ENCODE assay signal across 10 mouse cellular contexts in the genomic region with DNA sequence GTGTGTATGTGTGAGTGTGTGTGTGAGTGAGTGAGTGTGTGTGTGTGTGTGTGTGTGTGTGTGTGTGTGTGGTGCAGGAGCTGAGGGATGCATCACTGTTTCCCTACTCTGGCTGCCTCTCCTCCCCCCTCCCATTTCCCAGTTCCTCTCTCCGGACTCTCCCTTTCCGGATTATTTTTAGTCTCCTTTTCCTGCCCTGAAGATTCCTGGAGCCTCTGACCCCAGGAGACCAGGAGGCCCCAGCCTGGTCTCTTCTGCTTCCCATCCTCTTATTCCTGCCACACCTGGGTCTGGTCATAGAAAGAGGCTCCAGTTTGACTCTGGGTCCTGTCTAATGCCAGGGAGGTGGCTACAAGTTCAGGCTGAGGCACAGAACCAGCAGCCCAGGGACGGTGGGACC. TPM values are rescaled to one million over a fixed set of nuclear protein-coding genes. Genes with fewer than 3 reads are reported as not detected.
DNase-seq lines count a peak whose midpoint lies in the region; ATAC-seq lines count a peak whose summit lies in the region.
"Had no signal": no experiment of that assay in that cellular context is flagged by ENCODE, and none has a peak within 500 bp of the region (broad histone marks: within the 10 kb centered on the region; RNA-seq: fewer than 3 reads in every experiment).

No protein-coding gene starts in this region.

- peaks cover 61% of the 10 kb centered on the region for H3K27me3 ChIP-seq in neural tube, embryonic 13.5 days
- peaks cover 31% of the 10 kb centered on the region for H3K27me3 ChIP-seq in hindbrain, embryonic 11.5 days (ENCODE audit: control insufficient read depth, insufficient read depth, low read length)
- peaks cover 21% of the 10 kb centered on the region for H3K27me3 ChIP-seq in stomach, embryonic 16.5 days (ENCODE audit: control insufficient read depth, insufficient read depth, low read length)

- 0 out of 2 replicates have a peak overlapping the region, but pooled peaks have one; percentile 9 for H3K27ac ChIP-seq in neural tube, embryonic 13.5 days (replicated peaks)
- no peak overlapping the region for H3K27ac ChIP-seq in hindbrain, embryonic 11.5 days (ENCODE audit: low read depth, low read length)
- peak overlapping the region; percentile 34; the same call in 1 of the 2 replicates for H3K27ac ChIP-seq in stomach, embryonic 16.5 days (ENCODE audit: low read length)

- no peaks in the 10 kb centered on the region for H3K9me3 ChIP-seq in neural tube, embryonic 13.5 days
- H3K9me3 ChIP-seq in hindbrain, embryonic 11.5 days (ENCODE audit: control insufficient read depth, low read length): no peaks in the 10 kb centered on the region
- no peaks in the 10 kb centered on the region for H3K9me3 ChIP-seq in stomach, embryonic 16.5 days (replicated peaks; ENCODE audit: control insufficient read depth, low read length)

- no peak for ATAC-seq in neural tube, embryonic 13.5 days (ENCODE audit: low read depth)
- no peak for ATAC-seq in hindbrain, embryonic 11.5 days (ENCODE audit: low FRiP score)
- ATAC-seq in stomach, embryonic 16.5 days (ENCODE audit: insufficient read depth, low FRiP score): 0 out of 2 replicates have a peak, but pooled peaks have one; percentile 14

- peak overlapping the region; percentile 15; the same call in 1 of the 2 replicates for H3K4me3 ChIP-seq in neural tube, embryonic 13.5 days
- 0 out of 2 replicates have a peak overlapping the region, but pooled peaks have one; percentile 10 for H3K4me3 ChIP-seq in hindbrain, embryonic 11.5 days (ENCODE audit: low read depth, low read length)
- H3K4me3 ChIP-seq in stomach, embryonic 16.5 days (replicated peaks; ENCODE audit: low read length): peak overlapping the region; percentile 19

- H3K36me3 ChIP-seq in neural tube, embryonic 13.5 days: no peaks in the 10 kb centered on the region
- H3K36me3 ChIP-seq in hindbrain, embryonic 11.5 days (ENCODE audit: control insufficient read depth, insufficient read depth, low read length): no peaks in the 10 kb centered on the region
- no peaks in the 10 kb centered on the region for H3K36me3 ChIP-seq in stomach, embryonic 16.5 days (ENCODE audit: control insufficient read depth, insufficient read depth, low read length)

- peak overlapping the region; percentile 38; the same call in 1 of the 2 replicates for H3K9ac ChIP-seq in neural tube, embryonic 13.5 days
- no peak overlapping the region for H3K9ac ChIP-seq in hindbrain, embryonic 11.5 days (ENCODE audit: low read depth, low read length)
- peak overlapping the region; percentile 32 for H3K9ac ChIP-seq in stomach, embryonic 16.5 days (ENCODE audit: low read length)

- H3K4me2 ChIP-seq in neural tube, embryonic 13.5 days: peak overlapping the region; percentile 21; the same call in 1 of the 2 replicates
- H3K4me2 ChIP-seq in hindbrain, embryonic 11.5 days (replicated peaks; ENCODE audit: low read depth, low read length): no peak overlapping the region
- peak overlapping the region; percentile 58 for H3K4me2 ChIP-seq in stomach, embryonic 16.5 days (ENCODE audit: low read depth, low read length)

- peaks cover 17% of the 10 kb centered on the region for H3K4me1 ChIP-seq in neural tube, embryonic 13.5 days (replicated peaks)
- H3K4me1 ChIP-seq in hindbrain, embryonic 11.5 days (replicated peaks; ENCODE audit: control insufficient read depth, insufficient read depth, low read length): 0 out of 2 replicates have a peak, but pooled peaks cover 3% of the 10 kb centered on the region
- H3K4me1 ChIP-seq in stomach, embryonic 16.5 days (ENCODE audit: control insufficient read depth, insufficient read depth, low read length): 0 out of 2 replicates have a peak, but pooled peaks cover 4% of the 10 kb centered on the region

- no peak for DNase-seq in neural tube, embryonic 10.5 days (ENCODE audit: extremely low spot score, low spot score)
- DNase-seq in hindbrain, embryonic 11.5 days (ENCODE audit: low spot score): no peak
- peak; percentile 33 to 45 for DNase-seq in kidney, postnatal 4 days
- no peak for DNase-seq in thymus, adult 18-20 months
- no peak for DNase-seq in layer of hippocampus, postnatal 36 days
- DNase-seq in cerebellum, adult 9-11 months: no peak
- DNase-seq: cerebellum, postnatal 14 days had no signal

- 61% methylated on average over 3 of the region's 3 CpGs for WGBS in neural tube, embryonic 13.5 days
- 20% methylated on average over 3 of the region's 3 CpGs for WGBS in hindbrain, embryonic 11.5 days
- WGBS in stomach, embryonic 16.5 days: 35% methylated on average over 3 of the region's 3 CpGs

RNA-seq across cellular contexts. Expression of gene Arhgef15, which starts 1.2 kb away (rescaled TPM):
- polyA plus RNA-seq in neural tube, embryonic 13.5 days (2015; fragmentation: Nextera tagmentation; extraction: Ambion mirVana): 14.4 and 14.8 TPM in 2 replicates
- 4.9 and 5.5 TPM in 2 replicates for polyA plus RNA-seq in hindbrain, embryonic 11.5 days (2014; fragmentation: Nextera tagmentation; extraction: Ambion mirVana)
- polyA plus RNA-seq in stomach, embryonic 16.5 days (2015; fragmentation: Nextera tagmentation; extraction: Ambion mirVana): 9.6 and 10.3 TPM in 2 replicates
- total RNA-seq in layer of hippocampus, postnatal 36 days (2021): 10 to 100 TPM in 1 of 2 experiments, 1 to 10 TPM in 1; 7.4 to 10.5 TPM

RNA-seq across cellular contexts. Expression of gene Slc25a35, which starts 11.8 kb away (rescaled TPM):
- polyA plus RNA-seq in neural tube, embryonic 13.5 days (2015; fragmentation: Nextera tagmentation; extraction: Ambion mirVana): 2.0 and 2.5 TPM in 2 replicates
- polyA plus RNA-seq in hindbrain, embryonic 11.5 days (2014; fragmentation: Nextera tagmentation; extraction: Ambion mirVana): 1.6 and 1.8 TPM in 2 replicates
- polyA plus RNA-seq in stomach, embryonic 16.5 days (2015; fragmentation: Nextera tagmentation; extraction: Ambion mirVana): 5.2 and 6.3 TPM in 2 replicates
- 1 to 10 TPM; 5.3 to 5.6 TPM for total RNA-seq in layer of hippocampus, postnatal 36 days (2021)

RNA-seq across cellular contexts. Expression of gene Rangrf, which starts 18.9 kb away (rescaled TPM):
- polyA plus RNA-seq in neural tube, embryonic 13.5 days (2015; fragmentation: Nextera tagmentation; extraction: Ambion mirVana): 27.6 and 33.7 TPM in 2 replicates
- polyA plus RNA-seq in hindbrain, embryonic 11.5 days (2014; fragmentation: Nextera tagmentation; extraction: Ambion mirVana): 56.0 and 59.3 TPM in 2 replicates
- 46.7 and 57.6 TPM in 2 replicates for polyA plus RNA-seq in stomach, embryonic 16.5 days (2015; fragmentation: Nextera tagmentation; extraction: Ambion mirVana)
- total RNA-seq in layer of hippocampus, postnatal 36 days (2021): 10 to 100 TPM; 17.6 to 19.7 TPM

RNA-seq across cellular contexts. Expression of gene Odf4, which starts 29.2 kb away (rescaled TPM):
- polyA plus RNA-seq in neural tube, embryonic 13.5 days (2015; fragmentation: Nextera tagmentation; extraction: Ambion mirVana): 0.40 TPM in 1 of 2 replicates, not detected in the other
- polyA plus RNA-seq in hindbrain, embryonic 11.5 days (2014; fragmentation: Nextera tagmentation; extraction: Ambion mirVana): 0.15 and 0.18 TPM in 2 replicates
- 0.30 TPM in 1 of 2 replicates, not detected in the other for polyA plus RNA-seq in stomach, embryonic 16.5 days (2015; fragmentation: Nextera tagmentation; extraction: Ambion mirVana)
- total RNA-seq in layer of hippocampus, postnatal 36 days (2021): not detected
- total RNA-seq: MEL had no signal

RNA-seq across cellular contexts. Expression of gene Pfas, which starts 52.2 kb away (rescaled TPM):
- 19.1 and 21.9 TPM in 2 replicates for polyA plus RNA-seq in neural tube, embryonic 13.5 days (2015; fragmentation: Nextera tagmentation; extraction: Ambion mirVana)
- polyA plus RNA-seq in hindbrain, embryonic 11.5 days (2014; fragmentation: Nextera tagmentation; extraction: Ambion mirVana): 31.5 and 31.8 TPM in 2 replicates
- polyA plus RNA-seq in stomach, embryonic 16.5 days (2015; fragmentation: Nextera tagmentation; extraction: Ambion mirVana): 24.1 and 25.2 TPM in 2 replicates
- 10 to 100 TPM; 22.8 to 28.9 TPM for total RNA-seq in layer of hippocampus, postnatal 36 days (2021)

Comparison
In these comparisons a context has a peak if more than half of its experiments do, and no peak if none do; other contexts are left out.
1. DNase-seq: peak in kidney, postnatal 4 days (2 of 2); none in neural tube, embryonic 10.5 days (single experiment), hindbrain, embryonic 11.5 days (single experiment), thymus, adult 18-20 months (0 of 2), layer of hippocampus, postnatal 36 days (0 of 2) and cerebellum, adult 9-11 months (single experiment).
2. Peak in every context shown above with its lines, with median percentiles within 50 percentile points of each other: H3K4me3 ChIP-seq.